Mouse (Mus musculus): ENCODE results near the gene Chfr.

- TF ChIP-seq CTCF (conservative IDR thresholded peaks at IDR 0.05; ENCODE audit: low read length), result no peak
- no peak for TF ChIP-seq POU5F1 (IDR thresholded peaks at IDR 0.05; ENCODE audit: borderline replicate concordance, low read length)
Measured at GRCm38 (mm10) chr5:110136087-110136464, 434 bp downstream of the Chfr start.
